Mouse (Mus musculus): Measurements from ENCODE around the gene Cntrob.

DNA sequence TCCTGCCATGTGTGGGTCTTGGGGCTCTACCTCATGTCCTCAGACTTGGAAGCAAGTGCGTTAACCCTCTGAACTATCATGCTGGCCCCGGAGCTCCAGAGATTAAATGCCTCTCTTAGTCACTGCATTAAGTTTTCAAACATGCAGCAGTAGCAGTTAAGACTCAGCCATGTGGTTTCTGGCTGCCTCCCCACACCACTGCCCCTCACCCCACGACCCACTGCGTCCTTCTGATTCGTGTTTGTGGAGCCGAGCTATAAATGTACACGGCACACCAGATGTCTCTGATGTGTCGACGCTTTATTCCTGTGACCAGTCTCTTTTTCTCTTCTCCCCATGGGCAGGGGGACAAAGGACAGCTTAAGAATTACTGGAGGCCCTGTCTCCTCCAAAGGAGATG lies 70.4 kb downstream of the Cntrob start:
- TF ChIP-seq CTCF (IDR thresholded peaks at IDR 0.05; ENCODE audit: low read depth, low read length) (no peak), POLR2A (IDR thresholded peaks at IDR 0.05; ENCODE audit: borderline replicate concordance, low read depth, low read length) (no peak)

Measured in bone marrow macrophage, adult 2 months (primary cell).